Mouse (Mus musculus) kidney, embryonic 15.5 days (tissue): ENCODE data around the gene Mylpf. TPM values are rescaled to one million over a fixed set of nuclear protein-coding genes. Genes with fewer than 3 reads are reported as not detected.

ENCODE experiments used
- ATAC-seq: fragments of 200-750 bp; cut with Nextera tagmentation; replicated peaks from 2 replicates; pipeline ENCODE4 v1.8.0; 2017; ENCODE audit warnings: moderate TSS enrichment; ENCODE audit not compliant: low FRiP score
- H3K27ac ChIP-seq: fragments of 300-500 bp; sonication (generic); 2 replicates; pipeline ENCODE4 v1.5.1; 2015; ENCODE audit warnings: mild to moderate bottlenecking, inconsistent platforms
- H3K27me3 ChIP-seq: fragments of 300-500 bp; sonication (generic); 2 replicates; pipeline ENCODE4 v1.6.1; 2015; ENCODE audit warnings: inconsistent platforms
- H3K36me3 ChIP-seq: fragments of 300-500 bp; sonication (generic); 2 replicates; pipeline ENCODE4 v1.6.1; 2015; ENCODE audit warnings: inconsistent platforms
- H3K4me1 ChIP-seq: fragments of 300-500 bp; sonication (generic); 2 replicates; pipeline ENCODE4 v1.6.1; 2015; ENCODE audit warnings: inconsistent platforms
- H3K4me2 ChIP-seq: fragments of 300-500 bp; sonication (generic); 2 replicates; pipeline ENCODE4 v1.6.1; 2015; ENCODE audit warnings: moderate library complexity, mild to moderate bottlenecking, inconsistent platforms
- H3K4me3 ChIP-seq: fragments of 300-500 bp; sonication (generic); replicated peaks from 2 replicates; pipeline ENCODE4 v1.5.1; 2015; ENCODE audit warnings: mild to moderate bottlenecking, inconsistent platforms
- H3K9ac ChIP-seq: fragments of 300-500 bp; sonication (generic); 2 replicates; pipeline ENCODE4 v1.6.1; 2015; ENCODE audit warnings: mild to moderate bottlenecking, inconsistent platforms
- H3K9me3 ChIP-seq: fragments of 300-500 bp; sonication (generic); replicated peaks from 2 replicates; pipeline ENCODE4 v1.6.1; 2016; ENCODE audit warnings: inconsistent platforms
- WGBS: fragments of 180-500 bp; shearing (Covaris S2); methylation state at CpG from one replicate; pipeline ENCODE4 v1.1.7; 2015; ENCODE audit warnings: mixed read lengths; 5-methylcytosine and 5-hydroxymethylcytosine counted together
- polyA plus RNA-seq: library from polyadenylated mRNA; unstranded; fragments of >200 nt; fragmentation: Nextera tagmentation; extraction: Ambion mirVana; gene quantifications from 2 replicates; pipeline ENCODE4 v1.2.1, GENCODE M21; 2015

Mylpf gene
- polyA plus RNA-seq, 1 experiment from 2014 or later, result 51.1 TPM

DNA sequence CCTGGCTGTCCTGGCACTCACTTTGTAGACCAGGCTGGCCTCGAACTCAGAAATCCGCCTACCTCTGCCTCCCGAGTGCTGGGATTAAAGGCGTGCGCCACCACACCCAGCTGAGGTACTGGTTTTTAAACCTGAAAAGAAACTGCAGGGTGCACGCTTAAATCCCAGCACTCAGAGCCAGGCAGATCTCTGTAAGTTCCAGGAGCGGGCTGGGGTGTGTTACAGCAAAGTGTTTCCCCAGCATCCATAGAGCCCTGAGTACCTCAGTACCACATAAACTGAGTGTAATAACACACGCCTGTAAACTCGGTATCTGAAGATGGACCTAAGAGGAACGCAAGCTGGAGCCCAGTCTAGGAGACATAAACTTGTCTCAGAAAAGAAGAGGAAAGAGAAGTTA lies 21.3 kb upstream of the Mylpf start:
- Histone ChIP-seq H3K9ac (no peak overlapping the region), H3K4me3 (no peak overlapping the region), H3K4me1 (no peaks in the 10 kb centered on the region; the same call in 1 of the 2 replicates), H3K27ac (no peak overlapping the region), H3K9me3 (no peaks in the 10 kb centered on the region), H3K27me3 (no peaks in the 10 kb centered on the region), H3K4me2 (no peak overlapping the region), H3K36me3 (peaks cover 14% of the 10 kb centered on the region)
- no peak for ATAC-seq
- WGBS, result 79% methylated on average over 10 of the region's 10 CpGs

DNA sequence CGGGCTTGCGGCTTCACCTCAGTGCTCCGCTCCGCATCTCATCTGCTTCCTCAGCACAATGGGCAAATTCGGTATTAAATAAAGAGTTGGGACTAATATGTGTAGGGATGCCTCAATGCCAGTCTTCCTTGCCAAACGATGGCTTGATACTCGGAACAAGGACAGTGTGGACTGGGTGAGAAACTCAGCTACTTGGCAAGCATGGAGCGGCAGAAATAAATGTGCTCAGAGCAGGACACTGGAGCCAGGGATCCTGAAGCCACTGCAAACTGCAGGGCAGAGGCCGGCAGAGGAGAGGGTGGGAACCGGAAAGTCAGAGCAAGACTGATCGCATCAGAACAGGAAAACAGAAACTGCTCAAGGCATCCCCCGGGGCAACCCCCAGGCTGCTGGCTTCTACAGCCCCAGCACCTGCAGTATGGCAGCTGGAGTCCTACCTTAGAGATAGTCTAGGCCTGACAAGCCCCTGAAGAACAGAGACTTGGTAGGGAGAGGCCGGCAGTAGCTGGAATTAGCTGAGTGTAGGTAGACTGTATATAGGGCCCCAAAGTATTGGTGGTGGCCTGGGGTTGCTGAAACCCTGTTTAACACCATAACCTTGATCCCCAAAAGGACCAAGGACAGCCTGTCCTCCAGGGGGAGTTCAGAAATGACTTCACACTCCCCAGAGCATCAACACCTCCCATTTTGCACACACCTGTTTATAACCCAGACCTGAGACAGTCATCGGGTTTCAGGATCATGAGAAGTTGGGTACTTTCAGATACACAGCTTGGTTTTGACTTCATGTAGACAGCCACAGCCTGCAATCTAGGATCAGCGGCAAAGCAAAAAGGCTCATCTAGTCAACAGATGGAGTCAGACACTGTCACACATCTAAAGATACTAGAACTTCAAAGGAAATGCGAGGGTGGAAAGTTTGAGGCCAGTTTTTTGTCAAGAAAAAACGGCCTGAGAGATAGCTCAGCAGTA lies 20.1 kb upstream of the Mylpf start:
- Histone ChIP-seq H3K36me3 (peaks cover 26% of the 10 kb centered on the region), H3K9ac (no peak overlapping the region), H3K27ac (no peak overlapping the region), H3K4me1 (no peaks in the 10 kb centered on the region; the same call in 1 of the 2 replicates), H3K27me3 (no peaks in the 10 kb centered on the region), H3K4me3 (no peak overlapping the region), H3K9me3 (no peaks in the 10 kb centered on the region), H3K4me2 (no peak overlapping the region)
- WGBS, result 81% methylated on average over 17 of the region's 17 CpGs
- no peak for ATAC-seq

DNA sequence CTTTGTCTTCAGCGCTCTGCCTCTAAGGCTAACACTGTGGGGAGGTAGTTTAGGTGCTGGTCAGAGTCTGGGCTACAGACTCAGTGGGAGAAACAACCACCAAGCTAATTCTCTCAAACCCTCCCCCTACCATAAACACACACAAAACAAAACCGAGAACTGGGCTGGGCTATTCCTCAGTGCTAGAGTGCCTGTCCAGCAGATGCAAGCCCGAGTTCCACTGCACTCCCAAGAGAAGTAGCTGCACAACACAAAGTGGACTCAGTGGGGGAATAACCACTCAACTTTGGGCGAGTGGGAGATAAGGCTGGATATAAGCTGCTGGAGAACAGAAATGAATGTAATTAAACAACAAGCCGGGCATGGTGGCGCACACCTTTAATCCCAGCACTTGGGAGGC lies 18.0 kb upstream of the Mylpf start:
- H3K4me3 ChIP-seq, result no peak overlapping the region
- ATAC-seq, result no peak
- peaks cover 18% of the 10 kb centered on the region for H3K4me1 ChIP-seq
- H3K9me3 ChIP-seq, result no peaks in the 10 kb centered on the region
- no peak overlapping the region for H3K9ac ChIP-seq
- H3K36me3 ChIP-seq, result peaks cover 38% of the 10 kb centered on the region
- no peak overlapping the region for H3K4me2 ChIP-seq
- no peak overlapping the region for H3K27ac ChIP-seq
- 78% methylated on average over 6 of the region's 6 CpGs for WGBS
- H3K27me3 ChIP-seq, result no peaks in the 10 kb centered on the region

DNA sequence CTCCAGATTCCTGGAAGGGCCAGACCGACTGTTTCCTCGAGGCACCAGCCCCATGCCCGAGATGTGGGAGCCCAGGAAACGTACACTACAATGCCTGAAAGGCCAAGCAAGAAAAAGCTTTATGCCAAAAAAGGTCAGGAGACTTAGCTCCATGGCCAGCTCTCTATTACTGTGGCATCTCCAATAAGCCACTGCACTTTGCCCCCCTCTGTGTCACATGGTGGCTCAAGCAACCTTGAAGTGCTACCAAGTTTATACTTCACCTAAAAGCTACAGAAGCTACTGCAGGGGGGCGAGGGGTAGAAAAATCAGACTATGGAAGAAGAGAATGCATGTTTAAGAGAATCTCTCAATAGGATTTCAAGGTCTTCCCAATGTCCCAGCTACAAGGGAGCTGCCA lies 15.7 kb upstream of the Mylpf start:
- no peaks in the 10 kb centered on the region for H3K9me3 ChIP-seq
- peaks cover 51% of the 10 kb centered on the region for H3K36me3 ChIP-seq
- ATAC-seq, result no peak
- no peaks in the 10 kb centered on the region for H3K27me3 ChIP-seq
- H3K9ac ChIP-seq, result no peak overlapping the region
- H3K4me1 ChIP-seq, result peaks cover 29% of the 10 kb centered on the region
- H3K4me3 ChIP-seq, result no peak overlapping the region
- 98% methylated on average over 5 of the region's 5 CpGs for WGBS
- no peak overlapping the region for H3K27ac ChIP-seq
- no peak overlapping the region for H3K4me2 ChIP-seq

DNA sequence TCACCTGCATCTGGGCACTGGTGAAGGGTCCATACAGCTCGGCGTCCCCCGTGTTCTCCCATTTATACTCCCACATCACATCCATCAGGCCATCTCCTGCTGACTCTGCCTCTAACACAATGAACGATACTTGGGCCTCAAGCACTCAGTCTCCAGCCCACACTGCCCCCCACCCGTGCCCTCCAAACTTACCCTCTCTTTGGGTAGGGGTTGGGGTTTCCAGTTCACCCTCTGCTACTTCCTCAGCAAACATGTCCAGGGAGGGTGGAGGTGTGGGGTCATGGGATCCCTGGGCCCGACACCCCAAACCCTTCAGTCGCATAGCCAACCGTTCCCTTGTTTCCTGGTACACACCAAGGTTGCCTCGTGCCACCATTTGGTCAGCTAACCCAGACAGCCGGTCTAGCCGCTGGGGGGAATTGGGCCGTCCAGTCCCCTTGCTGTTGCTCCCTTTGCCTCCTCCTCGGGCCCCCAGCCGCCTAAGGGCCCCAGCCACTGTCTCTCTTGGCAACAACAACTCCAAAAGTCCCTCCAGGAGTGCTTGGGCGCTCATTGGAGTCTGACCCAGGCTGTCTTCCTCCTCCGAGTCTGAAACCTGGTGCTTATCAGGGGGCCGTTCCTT lies 14.6 kb upstream of the Mylpf start:
- Histone ChIP-seq H3K27ac (no peak overlapping the region), H3K9me3 (no peaks in the 10 kb centered on the region), H3K27me3 (no peaks in the 10 kb centered on the region), H3K9ac (peak overlapping the region; percentile 83; the same call in 1 of the 2 replicates), H3K4me3 (peak overlapping the region; percentile 81), H3K36me3 (peaks cover 62% of the 10 kb centered on the region), H3K4me1 (peaks cover 29% of the 10 kb centered on the region), H3K4me2 (peak overlapping the region; percentile 84)
- ATAC-seq, result no peak
- 81% methylated on average over 17 of the region's 17 CpGs for WGBS

DNA sequence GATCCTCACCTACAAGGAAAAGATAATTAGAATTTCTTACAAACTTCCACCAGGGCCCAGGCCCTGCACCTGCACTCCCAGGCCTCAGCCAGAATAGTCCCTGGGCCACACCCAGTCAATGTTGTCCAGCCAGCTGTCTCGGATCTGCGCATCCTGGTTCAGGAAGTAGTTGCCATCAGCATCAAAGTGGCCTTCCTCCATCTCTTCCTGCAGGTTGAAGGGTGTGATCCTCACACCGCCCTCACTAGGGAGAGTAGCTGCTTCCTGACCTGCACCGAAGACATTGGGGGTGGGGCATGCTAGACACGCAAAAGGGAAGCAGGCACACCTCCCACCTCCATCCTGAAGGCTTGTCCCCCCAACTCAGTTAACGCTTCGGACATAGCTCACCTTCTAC lies 14.1 kb upstream of the Mylpf start:
- Histone ChIP-seq H3K9ac (peak overlapping the region; percentile 83), H3K9me3 (no peaks in the 10 kb centered on the region), H3K36me3 (peaks cover 67% of the 10 kb centered on the region), H3K4me3 (peak overlapping the region; percentile 81), H3K27me3 (no peaks in the 10 kb centered on the region), H3K27ac (peak overlapping the region; percentile 94; the same call in 1 of the 2 replicates), H3K4me1 (peaks cover 29% of the 10 kb centered on the region), H3K4me2 (peak overlapping the region; percentile 84)
- ATAC-seq, result no peak
- 59% methylated on average over 7 of the region's 7 CpGs for WGBS

DNA sequence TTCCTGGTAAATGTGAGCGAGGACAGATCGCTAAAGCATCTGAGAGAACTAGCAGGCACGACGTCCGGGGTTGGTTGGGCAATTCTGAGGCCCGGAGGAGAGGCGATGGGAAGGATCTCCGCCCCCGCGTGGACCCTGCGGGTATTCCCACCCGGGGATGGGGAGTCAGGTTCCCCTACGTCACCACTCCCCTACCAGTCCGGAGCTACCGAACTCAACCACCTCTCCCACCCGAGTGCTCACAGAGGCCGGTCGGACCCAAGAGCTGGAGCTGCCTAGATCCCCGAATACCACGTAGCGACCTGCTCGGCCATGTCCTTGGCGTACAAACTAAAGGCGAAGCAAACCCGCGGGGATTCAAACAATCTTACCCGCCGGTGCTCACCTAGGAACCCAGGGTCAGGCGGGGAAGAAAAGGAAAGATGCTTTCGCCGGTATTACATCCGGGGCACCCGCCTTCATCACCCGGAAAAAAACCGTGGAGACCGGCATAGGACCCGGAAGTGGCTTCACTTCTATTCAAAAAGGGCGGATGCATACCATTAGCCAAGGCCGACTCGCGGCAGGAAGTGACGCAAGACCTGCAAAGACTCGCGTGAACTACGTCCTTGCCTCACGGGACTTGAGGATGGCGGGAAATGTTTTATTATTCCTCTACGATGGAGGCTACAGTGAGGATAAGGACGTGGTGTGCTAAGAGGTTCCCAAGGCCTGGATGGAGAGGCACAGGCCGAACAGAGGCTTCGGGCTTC lies 13.0 kb upstream of the Mylpf start, which contains the start of gene Cd2bp2:
TSS of gene Cd2bp2 (minus strand) at position 507 of the 752 bp plus-strand sequence.
- H3K9ac ChIP-seq, result peak within 1 kb of the TSS; percentile 83
- H3K27me3 ChIP-seq, result no peaks in the 10 kb centered on the region
- WGBS, result under 1% methylated on average over 51 of the region's 51 CpGs
- peak within 1 kb of the TSS; percentile 81 for H3K4me3 ChIP-seq
- ATAC-seq, result peak; percentile 96
- H3K4me2 ChIP-seq, result peak within 1 kb of the TSS; percentile 84
- peaks cover 78% of the 10 kb centered on the region for H3K36me3 ChIP-seq
- peaks cover 29% of the 10 kb centered on the region for H3K4me1 ChIP-seq
- no peaks in the 10 kb centered on the region for H3K9me3 ChIP-seq
- peak within 1 kb of the TSS; percentile 94 for H3K27ac ChIP-seq

DNA sequence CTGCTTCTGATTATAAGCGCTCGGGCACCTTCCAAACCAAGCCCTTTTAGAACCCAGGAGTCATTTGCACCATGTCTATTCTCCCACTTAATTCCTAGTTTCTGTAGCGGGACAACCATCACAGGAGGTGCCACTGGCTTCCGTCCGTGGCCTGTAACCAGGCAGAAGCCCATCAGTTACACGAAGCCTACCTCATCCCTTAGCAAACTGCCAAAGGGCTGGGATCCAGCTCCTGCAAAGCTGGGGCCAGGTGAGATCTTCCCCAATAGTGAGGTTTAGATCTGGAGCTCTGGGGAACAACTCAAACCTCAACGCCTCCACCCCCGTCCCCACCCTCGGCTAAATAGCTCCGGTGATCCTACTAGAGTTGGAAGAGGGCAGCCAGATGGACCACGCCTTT lies 12.2 kb upstream of the Mylpf start:
- no peak for ATAC-seq
- H3K4me1 ChIP-seq, result peaks cover 29% of the 10 kb centered on the region
- H3K9ac ChIP-seq, result peak overlapping the region; percentile 60
- H3K36me3 ChIP-seq, result peaks cover 81% of the 10 kb centered on the region
- 57% methylated on average over 11 of the region's 11 CpGs for WGBS
- peak overlapping the region; percentile 94 for H3K27ac ChIP-seq
- H3K4me2 ChIP-seq, result peak overlapping the region; percentile 84
- no peaks in the 10 kb centered on the region for H3K9me3 ChIP-seq
- peak overlapping the region; percentile 81 for H3K4me3 ChIP-seq
- H3K27me3 ChIP-seq, result no peaks in the 10 kb centered on the region

DNA sequence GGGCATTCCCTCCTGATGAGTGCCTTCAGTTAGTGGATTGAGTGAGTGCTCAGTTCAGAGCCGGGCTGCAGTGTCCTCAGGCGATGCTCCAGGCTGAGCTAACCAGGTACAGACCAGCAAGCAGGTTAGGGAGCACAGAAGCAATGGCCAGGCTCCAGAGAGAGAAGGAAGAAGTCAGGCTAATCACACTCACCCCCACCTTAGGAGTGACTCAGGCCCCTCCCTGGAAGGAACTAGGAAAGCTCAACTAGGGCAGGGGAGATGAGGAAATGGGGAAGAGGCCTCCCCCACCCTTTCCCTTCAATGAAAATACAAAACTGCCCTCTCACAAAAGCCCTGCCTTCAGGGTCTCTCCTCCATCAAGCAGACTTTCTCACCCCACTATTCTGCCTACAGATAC lies 2.1 kb upstream of the Mylpf start:
- Histone ChIP-seq H3K4me2 (peak overlapping the region; percentile 91), H3K4me1 (peaks cover 37% of the 10 kb centered on the region), H3K9me3 (no peaks in the 10 kb centered on the region), H3K27me3 (no peaks in the 10 kb centered on the region), H3K4me3 (peak overlapping the region; percentile 92), H3K36me3 (peaks cover 26% of the 10 kb centered on the region), H3K27ac (peak overlapping the region; percentile 93; the same call in 1 of the 2 replicates), H3K9ac (peak overlapping the region; percentile 95)
- WGBS, result 60% methylated on average over 2 of the region's 2 CpGs
- no peak for ATAC-seq

DNA sequence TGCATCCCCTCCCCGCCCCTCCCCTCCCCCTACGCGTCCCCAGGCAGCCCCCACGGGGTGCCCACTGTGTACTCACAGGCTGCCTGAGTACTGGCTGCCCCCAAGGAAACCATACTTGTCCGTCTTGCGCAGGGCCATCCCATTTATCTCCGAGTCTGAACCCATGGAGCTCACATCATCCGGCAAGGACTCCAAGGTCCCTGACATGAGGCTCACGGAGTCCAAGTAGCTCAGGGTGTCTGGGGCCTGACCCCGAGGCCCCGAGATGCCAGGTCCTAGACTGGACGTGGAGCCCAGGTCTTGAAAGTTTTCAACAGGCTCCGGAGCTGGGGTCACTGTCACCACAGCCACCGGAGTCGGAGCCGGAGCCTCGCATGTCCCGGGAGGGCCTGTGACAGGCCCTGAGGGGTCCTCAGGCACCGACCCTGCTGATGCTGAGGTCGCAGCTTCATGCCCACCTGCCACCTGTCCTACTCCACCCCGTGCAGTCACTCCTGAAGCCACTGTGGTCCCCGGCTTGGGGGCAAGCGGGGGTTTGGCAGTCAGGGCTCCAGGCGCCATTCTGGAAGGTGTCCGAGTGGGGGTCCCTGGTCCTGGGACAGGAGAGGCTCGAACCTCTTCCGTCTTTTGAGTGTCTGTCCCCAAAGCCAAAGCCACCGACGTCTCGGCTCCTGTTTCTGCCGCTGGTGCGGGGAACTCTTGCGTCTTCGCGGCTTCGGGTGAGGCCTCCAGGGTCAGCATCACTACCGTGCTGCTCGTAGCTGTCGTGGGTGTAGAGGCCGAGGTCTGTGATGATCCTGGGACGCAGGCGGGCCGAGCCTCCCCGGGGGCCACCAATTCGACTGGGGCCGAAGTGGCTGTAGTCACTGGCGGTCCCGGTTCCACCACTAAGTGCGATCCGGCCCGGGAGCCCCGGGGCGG lies 1.1 kb upstream of the Mylpf start:
- no peaks in the 10 kb centered on the region for H3K9me3 ChIP-seq
- peak overlapping the region; percentile 93 for H3K27ac ChIP-seq
- peak overlapping the region; percentile 92 for H3K4me3 ChIP-seq
- ATAC-seq, result peak; percentile 3; the same call in 1 of the 2 replicates
- H3K9ac ChIP-seq, result peak overlapping the region; percentile 95
- H3K4me2 ChIP-seq, result peak overlapping the region; percentile 91
- H3K36me3 ChIP-seq, result peaks cover 16% of the 10 kb centered on the region
- H3K27me3 ChIP-seq, result no peaks in the 10 kb centered on the region; the same call in 1 of the 2 replicates
- peaks cover 37% of the 10 kb centered on the region for H3K4me1 ChIP-seq
- WGBS, result under 1% methylated on average over 53 of the region's 53 CpGs

DNA sequence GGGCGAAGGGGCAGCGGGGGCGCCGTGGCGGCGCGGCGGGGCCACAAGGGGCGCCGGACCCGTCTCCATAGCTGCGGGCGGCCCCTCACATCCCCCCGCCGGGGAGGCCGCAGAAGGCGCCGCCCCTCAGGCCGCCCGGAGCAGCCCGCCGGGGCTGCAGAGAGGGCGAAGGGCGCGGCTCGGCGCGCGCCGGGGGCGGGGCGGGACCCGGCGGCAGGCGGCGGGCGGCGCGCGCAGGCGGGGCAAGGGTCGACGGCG lies 466 bp upstream of the Mylpf start, which contains the start of gene Tbc1d10b:
TSS of gene Tbc1d10b (minus strand) at position 174 of the 258 bp plus-strand sequence.
- H3K9ac ChIP-seq, result peak within 1 kb of the TSS; percentile 95
- H3K4me2 ChIP-seq, result peak within 1 kb of the TSS; percentile 91
- H3K36me3 ChIP-seq, result peaks cover 10% of the 10 kb centered on the region
- under 1% methylated on average over 33 of the region's 44 CpGs for WGBS
- peak; percentile 43 for ATAC-seq
- H3K4me1 ChIP-seq, result peaks cover 37% of the 10 kb centered on the region
- H3K4me3 ChIP-seq, result peak within 1 kb of the TSS; percentile 92
- peak within 1 kb of the TSS; percentile 93 for H3K27ac ChIP-seq
- H3K9me3 ChIP-seq, result no peaks in the 10 kb centered on the region
- no peaks in the 10 kb centered on the region; the same call in 1 of the 2 replicates for H3K27me3 ChIP-seq
